Mouse (Mus musculus) 416B (cell line): ENCODE measurements around the gene A830005F24Rik.

Experiments
- DNase-seq: peaks from one replicate; pipeline ENCODE4 v3.0.0; 2011; ENCODE audit warnings: low read depth

A830005F24Rik gene

GRCm38 (mm10) chr13:48545476-48546281 lies 32.3 kb downstream of the A830005F24Rik start:
- DNase-seq, result peak; percentile 99

GRCm38 (mm10) chr13:48546330-48546917 lies 33.1 kb downstream of the A830005F24Rik start:
- peak; percentile 99 for DNase-seq

GRCm38 (mm10) chr13:48547623-48548022 lies 34.3 kb downstream of the A830005F24Rik start:
- DNase-seq, result no peak

- DNase-seq, result no peak
These were observed 34.9 kb downstream of the A830005F24Rik start for GRCm38 (mm10) chr13:48548296-48548695.

GRCm38 (mm10) chr13:48552181-48553090 lies 39.1 kb downstream of the A830005F24Rik start:
- DNase-seq, result no peak

- no peak for DNase-seq
These were observed 40.1 kb downstream of the A830005F24Rik start for GRCm38 (mm10) chr13:48553511-48553910.

- DNase-seq, result no peak
These were observed 41.2 kb downstream of the A830005F24Rik start for GRCm38 (mm10) chr13:48554552-48554951.

GRCm38 (mm10) chr13:48555976-48556375 lies 42.6 kb downstream of the A830005F24Rik start:
- DNase-seq, result no peak

- DNase-seq, result no peak
These were observed 48.1 kb downstream of the A830005F24Rik start for GRCm38 (mm10) chr13:48561481-48561880.

- no peak for DNase-seq
These were observed 49.0 kb downstream of the A830005F24Rik start for GRCm38 (mm10) chr13:48562336-48562735.
